Mouse (Mus musculus) liver, postnatal 0 days (tissue): ENCODE measurements around the gene Ppil3.

Experiments used
- CTCF ChIP-seq: sonication (generic); IDR thresholded peaks from 2 replicates; pipeline ENCODE4 v1.5.1; 2016; ENCODE audit warnings: antibody characterized with exemption, low read depth
- EP300 ChIP-seq: IDR thresholded peaks from 2 replicates; pipeline ENCODE4 v1.6.1; 2016; ENCODE audit warnings: antibody characterized with exemption, low read depth, mild to moderate bottlenecking

DNA sequence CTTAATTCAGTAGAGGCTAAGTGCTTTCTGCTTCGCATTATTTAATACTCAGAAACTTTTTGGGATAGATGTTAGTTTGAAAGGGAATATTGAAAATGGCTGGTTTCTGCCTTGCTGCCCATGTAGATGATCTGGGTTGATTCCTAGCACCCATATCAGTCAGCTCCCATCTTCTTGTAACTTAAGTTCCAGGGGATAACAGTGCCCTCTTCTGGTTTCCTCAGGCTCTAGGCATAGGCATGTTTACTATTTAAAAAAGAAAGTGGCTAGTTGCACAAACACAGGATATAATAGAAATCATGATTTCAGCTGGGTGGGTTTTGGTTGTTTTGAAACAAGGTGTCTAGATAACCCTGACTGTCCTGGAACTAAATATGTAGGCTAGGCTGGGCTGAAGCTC is 49.1 kb downstream of the Ppil3 start:
- TF ChIP-seq CTCF, result peak; percentile 37
- TF ChIP-seq EP300, result no peak
